11 mouse cellular contexts compared by ENCODE assay signal in the genomic region with DNA sequence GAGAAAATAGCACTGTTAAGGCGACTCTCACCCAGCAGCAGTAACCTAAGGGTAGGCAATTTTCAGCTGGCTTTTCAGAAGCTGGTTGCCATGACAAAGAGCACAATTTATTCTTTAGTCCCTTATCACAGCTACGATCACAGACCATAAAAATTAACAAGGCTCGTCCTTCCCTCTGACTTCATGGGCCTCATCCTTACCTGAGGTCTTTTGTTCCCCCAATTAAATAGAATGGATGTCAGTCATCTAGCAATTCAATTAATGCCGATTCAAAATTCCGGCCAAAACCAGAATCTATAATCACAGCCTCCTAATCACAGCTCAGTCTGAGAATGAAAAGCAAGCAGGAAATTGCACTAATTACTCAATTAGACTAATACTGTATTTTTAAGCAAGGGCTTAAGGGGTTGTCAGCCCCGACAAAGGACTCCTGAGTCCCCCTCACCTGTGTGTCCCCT. TPM values are rescaled to one million over a fixed set of nuclear protein-coding genes. Genes with fewer than 3 reads are reported as not detected.
DNase-seq lines count a peak whose midpoint lies in the region; ATAC-seq lines count a peak whose summit lies in the region.
"Had no signal": no experiment of that assay in that cellular context is flagged by ENCODE, and none has a peak within 500 bp of the region (broad histone marks: within the 10 kb centered on the region; RNA-seq: fewer than 3 reads in every experiment).

No protein-coding gene starts in this region.

- no peak overlapping the region for H3K4me3 ChIP-seq in heart, embryonic 10.5 days
- H3K4me3 ChIP-seq in hindbrain, embryonic 10.5 days = no peak overlapping the region
- no peak overlapping the region for H3K4me3 ChIP-seq in midbrain, embryonic 11.5 days (ENCODE audit: low read depth, low read length)
- H3K4me3 ChIP-seq: liver, embryonic 15.5 days had no signal

- ATAC-seq in midbrain, embryonic 11.5 days (ENCODE audit: low FRiP score) = peak; percentile 33; the same call in 1 of the 2 replicates

- no peak overlapping the region for H3K4me2 ChIP-seq in midbrain, embryonic 11.5 days
- H3K4me2 ChIP-seq: liver, embryonic 15.5 days had no signal

- H3K27me3 ChIP-seq in heart, embryonic 10.5 days (ENCODE audit: insufficient read depth, poor library complexity, severe bottlenecking) = no peaks in the 10 kb centered on the region
- H3K27me3 ChIP-seq in hindbrain, embryonic 10.5 days (ENCODE audit: insufficient read depth, poor library complexity, severe bottlenecking) = peaks cover 6% of the 10 kb centered on the region; the same call in 1 of the 2 replicates
- no peaks in the 10 kb centered on the region for H3K27me3 ChIP-seq in midbrain, embryonic 11.5 days (ENCODE audit: control insufficient read depth, insufficient read depth, low read length)
- H3K27me3 ChIP-seq: liver, embryonic 15.5 days had no signal

- DNase-seq in heart, embryonic 10.5 days (ENCODE audit: low spot score) = no peak
- DNase-seq in heart, adult 11 months = no peak
- DNase-seq in brain, adult 2 months (ENCODE audit: low read depth, low spot score) = peak; percentile 52
- no peak for DNase-seq in hindbrain, embryonic 10.5 days (ENCODE audit: low spot score)
- DNase-seq in midbrain, embryonic 11.5 days (ENCODE audit: low spot score, missing footprints) = no peak
- no peak for DNase-seq in cerebellum, postnatal 4 days (ENCODE audit: low spot score in 2 of 2)
- DNase-seq in spleen, postnatal 4 days (ENCODE audit: low spot score in 2 of 2) = no peak
- DNase-seq in right cerebral cortex, adult 2 months (ENCODE audit: low spot score in 2 of 2) = no peak
- DNase-seq: kidney, adult 9 months had no signal

- H3K9ac ChIP-seq in midbrain, embryonic 11.5 days (ENCODE audit: low read length) = no peak overlapping the region; the same call in 1 of the 2 replicates
- H3K9ac ChIP-seq: liver, embryonic 15.5 days had no signal

- WGBS in heart, embryonic 10.5 days = 79% methylated on average over 6 of the region's 6 CpGs
- 53% methylated on average over 6 of the region's 6 CpGs for WGBS in hindbrain, embryonic 10.5 days
- 35% methylated on average over 6 of the region's 6 CpGs for WGBS in midbrain, embryonic 11.5 days

- peak overlapping the region; percentile 75; the same call in 1 of the 2 replicates for H3K27ac ChIP-seq in heart, embryonic 10.5 days
- H3K27ac ChIP-seq in hindbrain, embryonic 10.5 days = peak overlapping the region; percentile 83
- no peak overlapping the region for H3K27ac ChIP-seq in midbrain, embryonic 11.5 days (ENCODE audit: low read depth, low read length)
- H3K27ac ChIP-seq: liver, embryonic 15.5 days had no signal

- peaks cover 8% of the 10 kb centered on the region; the same call in 1 of the 2 replicates for H3K36me3 ChIP-seq in heart, embryonic 10.5 days
- peaks cover 16% of the 10 kb centered on the region for H3K36me3 ChIP-seq in hindbrain, embryonic 10.5 days
- H3K36me3 ChIP-seq in midbrain, embryonic 11.5 days (ENCODE audit: control insufficient read depth, insufficient read depth, low read length) = no peaks in the 10 kb centered on the region
- H3K36me3 ChIP-seq: liver, embryonic 15.5 days had no signal

- peaks cover 36% of the 10 kb centered on the region for H3K4me1 ChIP-seq in heart, embryonic 10.5 days
- peaks cover 72% of the 10 kb centered on the region for H3K4me1 ChIP-seq in hindbrain, embryonic 10.5 days (replicated peaks)
- peaks cover 21% of the 10 kb centered on the region for H3K4me1 ChIP-seq in midbrain, embryonic 11.5 days (ENCODE audit: control insufficient read depth, insufficient read depth, low read length)

- no peaks in the 10 kb centered on the region for H3K9me3 ChIP-seq in heart, embryonic 10.5 days
- H3K9me3 ChIP-seq in hindbrain, embryonic 10.5 days = no peaks in the 10 kb centered on the region
- H3K9me3 ChIP-seq in midbrain, embryonic 11.5 days (ENCODE audit: control insufficient read depth, low read length) = no peaks in the 10 kb centered on the region
- H3K9me3 ChIP-seq: liver, embryonic 15.5 days had no signal

RNA-seq across cellular contexts. Expression of a gene that starts 15.4 kb away (rescaled TPM):
- polyA plus RNA-seq in heart, embryonic 10.5 days (2016; fragmentation: Nextera tagmentation; extraction: Ambion mirVana) = 3.9 and 4.3 TPM in 2 replicates
- polyA plus RNA-seq in hindbrain, embryonic 10.5 days (2016; fragmentation: Nextera tagmentation; extraction: Ambion mirVana) = 0.14 and 0.16 TPM in 2 replicates
- polyA plus RNA-seq in midbrain, embryonic 11.5 days (2014; fragmentation: Nextera tagmentation; extraction: Ambion mirVana) = 0.08 TPM in 1 of 2 replicates, not detected in the other
- polyA plus RNA-seq: cortical plate, adult 2 months had no signal

RNA-seq across cellular contexts. Expression of a gene that starts 39.1 kb away (rescaled TPM):
- 12.5 and 15.3 TPM in 2 replicates for polyA plus RNA-seq in heart, embryonic 10.5 days (2016; fragmentation: Nextera tagmentation; extraction: Ambion mirVana)
- 16.0 and 19.0 TPM in 2 replicates for polyA plus RNA-seq in hindbrain, embryonic 10.5 days (2016; fragmentation: Nextera tagmentation; extraction: Ambion mirVana)
- 23.8 and 24.5 TPM in 2 replicates for polyA plus RNA-seq in midbrain, embryonic 11.5 days (2014; fragmentation: Nextera tagmentation; extraction: Ambion mirVana)

RNA-seq across cellular contexts. Expression of a gene that starts 43.6 kb away (rescaled TPM):
- polyA plus RNA-seq in heart, embryonic 10.5 days (2016; fragmentation: Nextera tagmentation; extraction: Ambion mirVana) = 0.97 and 2.1 TPM in 2 replicates
- polyA plus RNA-seq in hindbrain, embryonic 10.5 days (2016; fragmentation: Nextera tagmentation; extraction: Ambion mirVana) = 0.08 and 0.44 TPM in 2 replicates
- 0.25 and 0.46 TPM in 2 replicates for polyA plus RNA-seq in midbrain, embryonic 11.5 days (2014; fragmentation: Nextera tagmentation; extraction: Ambion mirVana)
